Mouse (Mus musculus): ENCODE measurements around the gene Lsamp. TPM values are rescaled to one million over a fixed set of nuclear protein-coding genes. Genes with fewer than 3 reads are reported as not detected.

The Lsamp gene
- polyA plus RNA-seq, 1 experiment from 2014 or later, result 0.72 TPM

GRCm38 (mm10) chr16:41746235-41746911 lies 1762.2 kb downstream of the Lsamp start:
- no peak for DNase-seq (ENCODE audit: low spot score)

DNA sequence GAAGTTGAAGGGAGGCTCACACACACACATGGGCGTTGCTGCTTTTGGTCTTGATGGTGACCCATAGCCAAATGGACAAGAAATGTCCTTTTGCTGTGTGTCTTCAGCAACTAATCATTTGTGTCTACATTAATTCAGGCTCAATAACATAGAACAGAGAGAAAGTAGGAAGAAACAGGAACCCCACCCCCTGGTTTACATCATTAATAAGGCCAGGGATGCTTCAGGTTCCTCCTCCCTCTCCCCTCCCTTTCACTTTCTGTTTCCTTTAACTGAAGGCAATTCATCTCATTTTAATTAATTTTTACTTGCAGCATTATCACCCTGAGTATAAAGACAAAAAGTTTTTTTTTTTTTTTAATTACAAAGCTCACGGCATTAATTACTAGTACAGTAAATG lies 1763.7 kb downstream of the Lsamp start:
- DNase-seq (ENCODE audit: low spot score), result no peak

GRCm38 (mm10) chr16:41748759-41749158 lies 1764.6 kb downstream of the Lsamp start:
- no peak for DNase-seq (ENCODE audit: low spot score)

- DNase-seq (ENCODE audit: low spot score), result no peak
Measured at GRCm38 (mm10) chr16:41764285-41764684, 1780.1 kb downstream of the Lsamp start.

GRCm38 (mm10) chr16:41771427-41772125 lies 1787.4 kb downstream of the Lsamp start:
- no peak for DNase-seq (ENCODE audit: low spot score)

GRCm38 (mm10) chr16:41777586-41777985 lies 1793.4 kb downstream of the Lsamp start:
- no peak for DNase-seq (ENCODE audit: low spot score)

- DNase-seq (ENCODE audit: low spot score), result no peak
Measured at GRCm38 (mm10) chr16:41785600-41785999, 1801.4 kb downstream of the Lsamp start.

- no peak for DNase-seq (ENCODE audit: low spot score)
Measured at GRCm38 (mm10) chr16:41786704-41787103, 1802.5 kb downstream of the Lsamp start.

- DNase-seq (ENCODE audit: low spot score), result no peak
Measured at GRCm38 (mm10) chr16:41787146-41787545, 1803.0 kb downstream of the Lsamp start.

GRCm38 (mm10) chr16:41790016-41790415 lies 1805.9 kb downstream of the Lsamp start:
- DNase-seq (ENCODE audit: low spot score), result no peak

DNA sequence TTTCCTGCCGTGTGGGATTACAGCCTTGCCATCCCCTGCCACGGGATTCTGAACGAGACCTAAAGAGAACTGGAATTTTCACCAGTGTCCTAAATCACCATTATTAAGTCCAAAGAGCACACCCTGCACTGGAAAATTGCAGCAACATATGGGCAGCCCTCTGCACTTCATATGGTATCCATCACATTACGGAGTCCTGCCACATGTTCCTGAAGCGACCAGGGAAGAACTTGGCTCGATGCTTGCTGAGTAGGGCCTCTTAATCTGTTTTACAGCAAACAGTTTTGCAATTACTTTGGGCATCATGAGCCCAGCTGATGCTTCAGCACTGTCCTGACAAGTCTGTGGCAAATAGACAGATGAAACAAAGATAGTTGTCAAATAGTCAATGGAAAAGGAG lies 1836.2 kb downstream of the Lsamp start:
- no peak for DNase-seq (ENCODE audit: low spot score)

DNA sequence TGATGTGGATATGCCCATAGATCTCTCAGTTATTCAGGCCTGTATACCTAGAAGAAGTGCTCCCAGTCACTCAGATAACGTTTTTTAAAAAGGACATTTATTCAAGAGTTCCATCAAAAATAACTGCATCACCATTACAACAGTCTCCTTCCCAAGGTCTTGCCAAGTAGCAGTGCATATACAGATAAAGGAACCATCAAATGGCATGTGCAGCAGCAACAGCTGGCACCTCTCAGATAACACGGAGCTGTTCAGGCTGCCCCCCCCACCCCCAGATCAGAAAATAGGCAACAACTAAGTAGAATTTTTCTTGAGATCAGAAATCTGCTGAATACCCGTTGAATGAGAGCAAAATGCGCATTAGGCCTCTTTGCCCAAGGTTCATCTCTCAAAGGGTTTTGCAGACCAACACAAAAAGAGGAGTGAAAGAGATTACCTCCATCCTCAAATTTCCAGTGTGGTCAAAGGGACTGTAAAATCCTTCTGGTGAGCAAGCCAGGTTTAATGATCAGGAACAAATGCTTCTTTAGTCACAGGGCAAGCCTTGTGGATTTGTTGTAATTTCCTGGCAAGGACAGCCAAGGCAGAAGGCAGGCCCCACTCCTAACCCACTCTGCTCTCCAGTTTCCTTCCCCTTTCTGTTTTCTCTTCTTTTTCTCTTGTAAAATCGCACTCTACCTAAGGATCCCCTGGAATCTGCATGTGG lies 1842.9 kb downstream of the Lsamp start:
- DNase-seq (ENCODE audit: low spot score), result no peak

- DNase-seq (ENCODE audit: low spot score), result no peak
Measured at GRCm38 (mm10) chr16:41827605-41827948, 1843.4 kb downstream of the Lsamp start.

DNA sequence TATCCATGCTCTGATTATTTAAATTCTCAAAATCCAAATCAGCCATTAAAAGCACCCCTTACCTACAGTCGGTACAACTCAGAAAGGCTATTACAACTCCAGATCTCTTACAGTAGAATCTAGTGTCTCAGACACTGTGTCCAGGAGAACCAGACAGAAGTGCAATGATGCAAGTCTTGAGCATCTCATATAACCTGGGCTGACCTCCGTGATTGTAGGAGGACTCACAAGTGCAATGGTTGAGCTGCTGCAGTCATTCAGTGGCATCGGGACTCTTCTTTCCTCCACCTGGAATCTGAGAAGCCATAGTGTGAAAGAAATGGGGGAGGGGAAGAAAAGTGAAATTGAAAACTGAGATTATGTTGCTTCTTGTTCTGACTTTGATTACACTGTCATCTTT lies 1850.5 kb downstream of the Lsamp start:
- no peak for DNase-seq (ENCODE audit: low spot score)

GRCm38 (mm10) chr16:41835745-41836144 lies 1851.6 kb downstream of the Lsamp start:
- DNase-seq (ENCODE audit: low spot score), result no peak

DNA sequence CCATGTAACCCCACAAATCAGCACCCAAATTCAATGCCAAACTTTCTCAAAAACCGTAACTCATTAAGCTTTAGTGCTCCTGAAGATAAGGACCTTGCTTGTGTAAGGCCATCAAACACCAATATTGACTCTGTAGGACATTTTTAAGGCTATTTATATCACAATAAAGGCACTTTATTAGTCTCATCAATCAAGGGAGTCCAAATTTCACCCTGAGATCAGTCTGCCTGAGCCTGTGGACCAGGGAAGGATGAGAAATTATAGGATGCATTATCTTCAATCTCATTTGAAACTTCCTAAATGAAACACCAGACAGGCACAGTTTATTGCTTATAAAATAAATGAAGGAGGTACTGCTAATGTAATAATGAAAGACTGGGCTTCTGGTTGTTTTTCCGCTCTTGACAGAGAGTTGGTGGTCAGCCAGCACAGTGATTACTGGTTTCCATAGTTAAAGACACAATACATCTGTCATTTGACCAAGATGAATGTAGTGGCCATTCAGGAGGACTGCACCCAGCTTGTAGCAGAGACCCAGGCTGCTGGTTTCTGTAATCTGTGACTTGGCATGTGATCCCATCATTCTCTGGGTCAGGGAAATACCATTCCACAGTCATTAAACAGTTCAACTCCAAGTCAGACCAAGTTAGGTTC lies 1855.7 kb downstream of the Lsamp start:
- DNase-seq (ENCODE audit: low spot score), result no peak

- DNase-seq (ENCODE audit: low spot score), result no peak
Measured at GRCm38 (mm10) chr16:41846903-41847302, 1862.7 kb downstream of the Lsamp start.

- DNase-seq (ENCODE audit: low spot score), result no peak
Measured at GRCm38 (mm10) chr16:41871917-41872593, 1887.9 kb downstream of the Lsamp start.

DNA sequence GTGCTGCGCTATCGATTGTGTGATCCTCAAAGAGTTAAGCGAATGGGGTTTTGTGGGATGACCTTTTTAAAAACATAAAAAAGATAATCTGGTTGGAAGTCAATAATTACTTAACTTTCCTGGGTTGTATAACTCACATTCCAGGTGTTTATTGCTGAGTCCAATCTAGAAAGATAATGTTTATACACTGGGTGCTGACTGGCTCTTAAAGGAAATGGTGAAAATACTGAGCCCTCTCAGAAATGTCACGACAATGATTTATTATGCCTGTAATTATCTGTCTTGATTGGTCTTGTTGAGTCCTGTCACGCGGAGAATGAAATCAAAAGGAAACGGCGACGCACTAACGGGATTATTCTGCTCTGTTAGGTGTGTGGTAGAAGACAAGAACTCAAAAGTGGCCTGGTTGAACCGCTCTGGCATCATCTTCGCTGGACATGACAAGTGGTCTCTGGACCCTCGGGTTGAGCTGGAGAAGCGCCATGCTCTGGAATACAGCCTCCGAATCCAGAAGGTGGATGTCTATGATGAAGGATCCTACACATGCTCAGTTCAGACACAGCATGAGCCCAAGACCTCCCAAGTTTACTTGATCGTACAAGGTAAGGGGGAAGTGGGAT lies 1904.5 kb downstream of the Lsamp start:
- DNase-seq (ENCODE audit: low spot score), result no peak

- no peak for DNase-seq (ENCODE audit: low spot score)
Measured at GRCm38 (mm10) chr16:41900783-41901182, 1916.6 kb downstream of the Lsamp start.

DNA sequence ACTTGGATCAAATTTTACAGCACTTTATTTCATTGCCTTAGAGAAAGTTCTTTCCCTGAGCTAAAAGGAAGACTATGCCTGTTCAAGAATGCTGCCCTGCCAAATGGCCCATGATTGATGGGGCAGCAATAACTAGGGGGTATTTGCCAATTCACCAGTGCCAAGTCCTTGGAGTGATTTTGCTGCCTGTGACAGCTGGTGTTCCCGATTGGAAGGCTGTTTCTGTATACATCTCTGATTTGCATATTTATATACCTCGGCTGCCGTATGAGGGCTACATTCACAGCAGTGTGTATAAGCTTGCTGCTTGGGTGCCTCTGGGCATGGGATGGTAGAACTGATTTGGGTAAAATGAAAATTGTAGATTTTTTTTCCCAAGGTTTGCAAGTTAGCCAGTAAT lies 1919.5 kb downstream of the Lsamp start:
- DNase-seq (ENCODE audit: low spot score), result no peak

Data from thymus, postnatal 0 days (tissue).